Mouse (Mus musculus) intestine, embryonic 14.5 days (tissue): ENCODE measurements at regions not wholly inside any gene's neighbourhood (a gene's known extent, or its start where the extent isn't known, plus 50 kb on each side); places are given as distances from the start of the nearest gene placed in this dataset.

Experiments used
- ATAC-seq: fragments of 200-750 bp; cut with Nextera tagmentation; replicated peaks from 2 replicates; pipeline ENCODE4 v1.8.0; 2017; ENCODE audit warnings: low read depth, moderate number of reproducible peaks, moderate TSS enrichment, moderate library complexity; ENCODE audit not compliant: low FRiP score, low TSS enrichment
- DNase-seq: peaks from one replicate; pipeline ENCODE4 v3.0.0-alpha.2; 2018; ENCODE audit warnings: low spot score
- H3K27ac ChIP-seq: fragments of 300-500 bp; sonication (generic); 2 replicates; pipeline ENCODE4 v1.5.1; 2014; ENCODE audit warnings: low read depth, mild to moderate bottlenecking, control low read depth
- H3K27me3 ChIP-seq: fragments of 300-500 bp; sonication (generic); replicated peaks from 2 replicates; pipeline ENCODE4 v1.6.1; 2014; ENCODE audit warnings: low read length, control low read depth; ENCODE audit not compliant: control insufficient read depth, insufficient read depth
- H3K36me3 ChIP-seq: fragments of 300-500 bp; sonication (generic); 2 replicates; pipeline ENCODE4 v1.6.1; 2014; ENCODE audit warnings: low read length, control low read depth; ENCODE audit not compliant: control insufficient read depth, insufficient read depth
- H3K4me1 ChIP-seq: fragments of 300-500 bp; sonication (generic); replicated peaks from 2 replicates; pipeline ENCODE4 v1.6.1; 2014; ENCODE audit warnings: low read length, control low read depth, mixed read lengths; ENCODE audit not compliant: control insufficient read depth, insufficient read depth
- H3K4me2 ChIP-seq: fragments of 300-500 bp; sonication (generic); 2 replicates; pipeline ENCODE4 v1.6.1; 2014; ENCODE audit warnings: low read length
- H3K4me3 ChIP-seq: fragments of 300-500 bp; sonication (generic); 2 replicates; pipeline ENCODE4 v1.5.1; 2014; ENCODE audit warnings: low read depth, low read length, control low read depth, mixed read lengths
- H3K9ac ChIP-seq: fragments of 300-500 bp; sonication (generic); 2 replicates; pipeline ENCODE4 v1.6.1; 2014; ENCODE audit warnings: mild to moderate bottlenecking, low read length
- H3K9me3 ChIP-seq: fragments of 300-500 bp; sonication (generic); 2 replicates; pipeline ENCODE4 v1.6.1; 2016; ENCODE audit warnings: low read length, control low read depth; ENCODE audit not compliant: control insufficient read depth
- WGBS: fragments of 180-500 bp; shearing (Covaris S2); extraction: QIAGEN DNeasy Blood & Tissue Kit; methylation state at CpG from one replicate; pipeline ENCODE4 v1.1.7; 2014; 5-methylcytosine and 5-hydroxymethylcytosine counted together

DNA sequence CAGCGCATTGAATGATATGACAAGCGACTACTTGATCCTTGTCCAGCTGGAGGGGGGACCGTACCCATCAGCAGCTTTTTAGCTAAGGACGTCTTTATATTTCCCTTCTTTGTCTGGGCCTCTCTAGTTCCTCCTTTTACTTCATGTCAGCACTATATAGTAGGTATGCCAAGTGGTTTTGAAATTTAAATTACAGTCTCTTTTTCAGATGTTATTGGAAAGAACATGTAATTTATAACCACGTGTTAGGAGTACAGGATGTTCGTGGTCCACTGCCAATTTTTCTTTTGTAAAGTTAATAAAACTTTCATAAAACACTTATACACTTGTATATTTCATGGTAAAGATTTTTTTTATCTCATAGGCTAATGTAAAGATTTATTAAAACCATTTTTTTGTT, 426.5 kb downstream of the Insc start:
- Histone ChIP-seq H3K9ac (no peak overlapping the region), H3K4me3 (no peak overlapping the region), H3K9me3 (no peaks in the 10 kb centered on the region), H3K36me3 (no peaks in the 10 kb centered on the region), H3K4me2 (no peak overlapping the region), H3K27me3 (no peaks in the 10 kb centered on the region), H3K4me1 (0 out of 2 replicates have a peak, but pooled peaks cover 4% of the 10 kb centered on the region), H3K27ac (no peak overlapping the region)
- 52% methylated on average over 6 of the region's 6 CpGs for WGBS
- no peak for DNase-seq
- ATAC-seq: no peak

DNA sequence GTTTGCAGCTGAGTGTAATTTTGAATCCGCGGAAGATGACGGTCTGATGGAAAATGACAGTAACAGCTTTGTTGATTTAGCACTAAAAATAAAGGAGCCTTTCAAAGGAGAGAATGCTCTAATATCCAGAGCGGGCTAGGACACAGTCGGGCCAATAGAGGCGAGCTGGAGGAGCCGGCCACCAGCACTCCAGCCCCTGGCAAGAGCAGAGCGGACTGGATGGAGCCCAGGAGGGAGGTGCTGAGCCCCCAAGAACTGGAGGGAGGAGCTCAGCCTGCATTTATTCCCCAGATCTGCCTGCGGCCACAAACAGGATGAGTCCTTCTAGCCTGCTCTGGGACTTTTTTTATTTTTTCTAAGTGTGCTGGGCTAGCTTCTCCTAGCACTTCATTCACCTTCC, 426.9 kb downstream of the Insc start:
- Histone ChIP-seq H3K9ac (no peak overlapping the region), H3K4me2 (no peak overlapping the region), H3K9me3 (no peaks in the 10 kb centered on the region), H3K36me3 (no peaks in the 10 kb centered on the region), H3K27me3 (no peaks in the 10 kb centered on the region), H3K4me1 (0 out of 2 replicates have a peak, but pooled peaks cover 4% of the 10 kb centered on the region), H3K4me3 (no peak overlapping the region), H3K27ac (0 out of 2 replicates have a peak overlapping the region, but pooled peaks have one; percentile 27)
- 45% methylated on average over 9 of the region's 9 CpGs for WGBS
- ATAC-seq (peak; percentile 60; the same call in 1 of the 2 replicates), DNase-seq (no peak)

DNA sequence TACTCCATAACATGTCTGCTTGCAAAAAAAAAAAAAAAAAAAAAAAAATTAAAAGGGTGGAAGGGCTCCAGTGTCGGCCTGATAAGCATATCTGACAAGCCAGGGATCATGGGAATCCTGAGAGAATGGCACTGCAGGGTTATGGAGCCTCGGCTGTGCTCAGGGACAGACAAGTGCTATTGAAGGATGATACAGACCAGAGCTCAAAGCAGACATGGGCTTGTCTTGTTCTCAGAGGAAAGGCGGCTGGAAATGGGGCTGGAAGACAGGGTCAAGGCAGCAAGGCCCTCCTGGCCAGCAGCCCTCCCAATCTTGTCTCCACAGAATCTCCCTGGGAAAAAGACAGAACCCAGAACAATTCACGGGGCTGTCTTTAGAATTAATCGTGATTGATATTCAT, 449.0 kb downstream of the Insc start:
- no peak for ATAC-seq

DNA sequence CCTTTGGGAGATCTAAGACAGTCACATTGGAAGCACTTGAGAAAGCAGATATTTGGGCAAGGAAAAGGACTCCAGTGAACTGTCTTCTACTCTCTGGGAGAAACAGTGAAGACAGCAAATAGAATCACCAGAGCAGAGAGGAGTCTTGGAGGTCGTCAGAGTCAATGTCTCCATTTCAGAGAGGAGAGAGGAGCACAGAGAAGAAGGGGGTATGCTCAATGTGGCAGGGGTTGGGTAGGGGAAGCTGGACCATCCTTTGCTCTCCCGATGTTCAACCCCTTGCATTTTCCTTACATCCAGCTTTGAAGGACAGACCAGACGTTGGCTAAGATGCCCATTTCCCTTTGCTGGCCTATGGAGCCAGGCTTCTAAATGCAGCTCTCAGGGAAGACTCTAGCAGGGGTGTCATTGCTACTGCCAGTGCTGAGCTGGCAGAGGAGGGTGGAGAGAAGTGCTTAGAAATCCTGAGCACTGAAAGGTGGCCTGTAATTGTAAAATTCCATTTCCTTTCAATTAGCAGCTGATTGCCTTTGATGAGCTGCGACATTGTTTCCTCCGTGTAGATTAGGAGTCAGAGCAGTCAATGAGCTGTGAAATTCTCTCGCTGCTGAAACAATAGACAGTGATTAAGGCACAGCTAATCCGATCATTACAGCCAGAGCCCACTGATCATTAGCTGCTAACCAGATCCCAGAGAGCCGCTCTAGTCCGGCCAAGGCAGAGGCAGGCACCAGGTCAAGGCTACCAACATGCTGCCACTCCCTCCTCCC, 449.7 kb downstream of the Insc start:
- 30% methylated on average over 9 of the region's 9 CpGs for WGBS
- H3K36me3 ChIP-seq: no peaks in the 10 kb centered on the region
- no peak overlapping the region for H3K4me3 ChIP-seq
- no peaks in the 10 kb centered on the region for H3K27me3 ChIP-seq
- H3K9me3 ChIP-seq: no peaks in the 10 kb centered on the region
- H3K9ac ChIP-seq: no peak overlapping the region
- no peaks in the 10 kb centered on the region; the same call in 1 of the 2 replicates for H3K4me1 ChIP-seq
- DNase-seq (no peak), ATAC-seq (no peak)
- no peak overlapping the region for H3K4me2 ChIP-seq
- H3K27ac ChIP-seq: no peak overlapping the region; the same call in 1 of the 2 replicates

More for the DNA sequence above, 449.0 kb downstream of the Insc start:
- no peaks in the 10 kb centered on the region for H3K9me3 ChIP-seq
- no peak overlapping the region for H3K9ac ChIP-seq
- H3K27me3 ChIP-seq: no peaks in the 10 kb centered on the region
- 34% methylated on average over 5 of the region's 5 CpGs for WGBS
- H3K27ac ChIP-seq: no peak overlapping the region
- H3K4me1 ChIP-seq: no peaks in the 10 kb centered on the region; the same call in 1 of the 2 replicates
- no peak overlapping the region for H3K4me2 ChIP-seq
- no peak overlapping the region for H3K4me3 ChIP-seq
- H3K36me3 ChIP-seq: no peaks in the 10 kb centered on the region
- DNase-seq: no peak

GRCm38 (mm10) chr7:115204916-115205315, 461.4 kb downstream of the Insc start:
- no peak for DNase-seq
- Histone ChIP-seq H3K4me1 (no peaks in the 10 kb centered on the region), H3K4me3 (no peak overlapping the region), H3K27me3 (no peaks in the 10 kb centered on the region), H3K27ac (no peak overlapping the region), H3K4me2 (no peak overlapping the region), H3K36me3 (no peaks in the 10 kb centered on the region), H3K9ac (no peak overlapping the region), H3K9me3 (no peaks in the 10 kb centered on the region)
- WGBS: 31% methylated on average over 3 of the region's 3 CpGs
- peak; percentile 70; the same call in 1 of the 2 replicates for ATAC-seq

- H3K27ac ChIP-seq: no peak overlapping the region
- DNase-seq (no peak), ATAC-seq (no peak)
- no peaks in the 10 kb centered on the region for H3K4me1 ChIP-seq
- no peaks in the 10 kb centered on the region for H3K27me3 ChIP-seq
- 61% methylated on average over 9 of the region's 9 CpGs for WGBS
- no peak overlapping the region for H3K4me2 ChIP-seq
- no peak overlapping the region for H3K4me3 ChIP-seq
- no peaks in the 10 kb centered on the region for H3K9me3 ChIP-seq
- no peaks in the 10 kb centered on the region for H3K36me3 ChIP-seq
- H3K9ac ChIP-seq: no peak overlapping the region
These were observed 463.1 kb downstream of the Insc start for GRCm38 (mm10) chr7:115206479-115207134.

- DNase-seq: no peak
- H3K27me3 ChIP-seq: no peaks in the 10 kb centered on the region
- H3K36me3 ChIP-seq: no peaks in the 10 kb centered on the region
- H3K4me3 ChIP-seq: no peak overlapping the region
- H3K9me3 ChIP-seq: no peaks in the 10 kb centered on the region
- WGBS: 82% methylated on average over 7 of the region's 7 CpGs
- no peak overlapping the region for H3K4me2 ChIP-seq
- no peak overlapping the region for H3K27ac ChIP-seq
- no peak for ATAC-seq
- no peaks in the 10 kb centered on the region for H3K4me1 ChIP-seq
- no peak overlapping the region for H3K9ac ChIP-seq
These were observed 465.3 kb downstream of the Insc start for GRCm38 (mm10) chr7:115208781-115209180.

DNA sequence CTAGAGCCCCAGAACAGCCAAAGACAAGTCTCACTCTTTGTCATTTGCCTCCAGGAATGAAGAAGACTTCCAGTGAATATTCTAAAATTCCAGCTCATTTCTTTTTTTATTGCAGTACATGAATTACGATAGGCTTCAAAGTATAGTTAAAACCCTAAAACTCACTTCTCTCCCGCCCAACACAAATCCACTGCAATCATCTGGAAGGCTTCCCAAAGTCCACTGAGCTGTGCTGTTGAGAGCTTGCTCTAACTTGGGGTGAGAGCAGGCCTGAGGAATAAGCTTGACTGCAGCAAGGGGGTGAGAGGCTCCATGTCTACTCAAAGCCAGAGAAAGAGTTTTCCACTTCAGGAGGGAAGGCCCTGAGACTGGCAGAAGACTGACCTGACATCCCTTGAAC, 466.5 kb downstream of the Insc start:
- DNase-seq (no peak), ATAC-seq (no peak)
- H3K9ac ChIP-seq: no peak overlapping the region
- H3K9me3 ChIP-seq: no peaks in the 10 kb centered on the region
- H3K4me2 ChIP-seq: no peak overlapping the region
- no peaks in the 10 kb centered on the region for H3K36me3 ChIP-seq
- H3K4me3 ChIP-seq: no peak overlapping the region
- no peak overlapping the region for H3K27ac ChIP-seq
- H3K27me3 ChIP-seq: no peaks in the 10 kb centered on the region
- WGBS: 59% methylated on average over 2 of the region's 2 CpGs
- H3K4me1 ChIP-seq: no peaks in the 10 kb centered on the region
